Mouse (Mus musculus) cortical plate, adult 2 months (tissue): Measurements from ENCODE around the gene Sptb.

ENCODE experiments used
- CTCF ChIP-seq: fragments of 200-500 bp; IDR thresholded peaks from 2 replicates; pipeline ENCODE4 v1.5.1; 2011; ENCODE audit warnings: mild to moderate bottlenecking, control low read depth, low read length; ENCODE audit not compliant: insufficient read depth; ENCODE audit errors: extremely low read depth
- POLR2A ChIP-seq: fragments of 200-500 bp; IDR thresholded peaks from 2 replicates; pipeline ENCODE4 v1.6.1; 2011; ENCODE audit warnings: mild to moderate bottlenecking, low read length, control low read depth; ENCODE audit not compliant: insufficient read depth; ENCODE audit errors: extremely low read depth

GRCm38 (mm10) chr12:76534233-76534632 lies 176.1 kb downstream of the Sptb start:
- no peak for TF ChIP-seq CTCF
- no peak for TF ChIP-seq POLR2A
